Mouse (Mus musculus) spleen, adult 2 months (tissue): ENCODE measurements around the gene Wee2.

ENCODE experiments used
- CTCF ChIP-seq: fragments of 200-500 bp; IDR thresholded peaks from 2 replicates; pipeline ENCODE4 v1.5.1; 2011; ENCODE audit warnings: mild to moderate bottlenecking, inconsistent platforms; ENCODE audit not compliant: insufficient read depth, insufficient read length, insufficient replicate concordance; ENCODE audit errors: extremely low read depth
- POLR2A ChIP-seq: fragments of 200-500 bp; IDR thresholded peaks from 2 replicates; pipeline ENCODE4 v1.6.1; 2011; ENCODE audit warnings: low read depth, low read length, inconsistent platforms

GRCm38 (mm10) chr6:40402031-40402430, 36.9 kb upstream of the Wee2 start:
- TF ChIP-seq POLR2A (no peak), CTCF (no peak)
